In the genomic region with DNA sequence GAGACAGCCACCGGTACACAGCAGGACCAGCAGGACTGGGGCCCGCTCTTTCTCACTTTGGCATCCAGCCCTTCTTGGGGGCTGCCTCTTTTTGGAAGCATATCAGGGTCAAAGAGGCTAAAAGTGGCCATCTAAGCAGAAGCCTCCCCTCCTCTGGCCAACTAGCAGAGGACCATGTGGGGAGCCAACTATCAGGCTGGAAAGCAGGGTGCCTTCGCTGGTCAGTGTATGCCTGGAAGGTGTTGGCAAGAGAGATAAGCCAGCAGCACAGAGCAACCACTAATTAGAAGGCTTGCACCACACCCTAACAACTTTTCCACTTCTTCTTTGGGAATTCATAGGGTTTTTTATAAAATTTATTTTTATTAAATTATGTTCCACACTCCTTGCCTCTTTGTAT, we compare ENCODE assay signal across 9 mouse cellular contexts. TPM values are rescaled to one million over a fixed set of nuclear protein-coding genes. Genes with fewer than 3 reads are reported as not detected.
DNase-seq lines count a peak whose midpoint lies in the region; ATAC-seq and TF ChIP-seq lines count a peak whose summit lies in the region.
"Had no signal": no experiment of that assay in that cellular context is flagged by ENCODE, and none has a peak within 500 bp of the region (broad histone marks: within the 10 kb centered on the region; RNA-seq: fewer than 3 reads in every experiment).

No protein-coding gene starts in this region.

- H3K9me3 ChIP-seq in heart, embryonic 15.5 days (replicated peaks): no peaks in the 10 kb centered on the region
- no peaks in the 10 kb centered on the region for H3K9me3 ChIP-seq in hindbrain, embryonic 12.5 days (replicated peaks)
- H3K9me3 ChIP-seq in midbrain, embryonic 11.5 days (ENCODE audit: control insufficient read depth, low read length): no peaks in the 10 kb centered on the region

- H3K4me3 ChIP-seq in heart, embryonic 15.5 days: peak overlapping the region; percentile 71
- H3K4me3 ChIP-seq in cortical plate, adult 2 months (ENCODE audit: insufficient read depth, low read length): peak overlapping the region; percentile 45; the same call in 1 of the 2 replicates
- H3K4me3 ChIP-seq in hindbrain, embryonic 12.5 days: peak overlapping the region; percentile 47
- peak overlapping the region; percentile 40; the same call in 1 of the 2 replicates for H3K4me3 ChIP-seq in midbrain, embryonic 11.5 days (ENCODE audit: low read depth, low read length)
- no peak overlapping the region for H3K4me3 ChIP-seq in thymus, adult 2 months (ENCODE audit: control insufficient read depth, insufficient read depth, low read length)

- H3K36me3 ChIP-seq in heart, embryonic 15.5 days: no peaks in the 10 kb centered on the region
- H3K36me3 ChIP-seq in hindbrain, embryonic 12.5 days: no peaks in the 10 kb centered on the region
- H3K36me3 ChIP-seq in midbrain, embryonic 11.5 days (ENCODE audit: control insufficient read depth, insufficient read depth, low read length): no peaks in the 10 kb centered on the region
- no peaks in the 10 kb centered on the region for H3K36me3 ChIP-seq in thymus, adult 2 months (ENCODE audit: control insufficient read depth, insufficient read depth, low read length)

- no peak for TF ChIP-seq POLR2A in cortical plate, adult 2 months (IDR thresholded peaks at IDR 0.05; ENCODE audit: extremely low read depth, insufficient read depth, low read length)
- no peak for TF ChIP-seq POLR2A in thymus, adult 2 months (IDR thresholded peaks at IDR 0.05; ENCODE audit: control insufficient read depth, extremely low read depth, insufficient read depth, low read length, poor library complexity)

- no peak for DNase-seq in heart, adult 18-20 months
- DNase-seq in midbrain, embryonic 11.5 days (ENCODE audit: low spot score, missing footprints): no peak
- DNase-seq in ovary, postnatal 10 days (ENCODE audit: low spot score): no peak
- no peak for DNase-seq in cerebellum, postnatal 14 days
- DNase-seq in thymus, adult 2 months: no peak

- H3K4me2 ChIP-seq in heart, embryonic 15.5 days: peak overlapping the region; percentile 84
- H3K4me2 ChIP-seq in hindbrain, embryonic 12.5 days (replicated peaks): peak overlapping the region; percentile 74
- peak overlapping the region; percentile 82 for H3K4me2 ChIP-seq in midbrain, embryonic 11.5 days

- peak; percentile 40 for ATAC-seq in heart, embryonic 15.5 days (replicated peaks; ENCODE audit: insufficient number of reproducible peaks, insufficient read depth, low FRiP score, low read depth)
- 0 out of 2 replicates have a peak, but pooled peaks have one; percentile 20 for ATAC-seq in hindbrain, embryonic 12.5 days (ENCODE audit: low FRiP score)
- peak; percentile 33; the same call in 1 of the 2 replicates for ATAC-seq in midbrain, embryonic 11.5 days (ENCODE audit: low FRiP score)

- H3K27me3 ChIP-seq in heart, embryonic 15.5 days: peaks cover 5% of the 10 kb centered on the region; the same call in 1 of the 2 replicates
- H3K27me3 ChIP-seq in hindbrain, embryonic 12.5 days: peaks cover 8% of the 10 kb centered on the region; the same call in 1 of the 2 replicates
- peaks cover 2% of the 10 kb centered on the region; the same call in 1 of the 2 replicates for H3K27me3 ChIP-seq in midbrain, embryonic 11.5 days (ENCODE audit: control insufficient read depth, insufficient read depth, low read length)
- peaks cover 11% of the 10 kb centered on the region; the same call in 1 of the 2 replicates for H3K27me3 ChIP-seq in thymus, adult 2 months (ENCODE audit: control insufficient read depth, insufficient read depth, low read length)

- peaks cover 21% of the 10 kb centered on the region for H3K4me1 ChIP-seq in heart, embryonic 15.5 days (replicated peaks)
- H3K4me1 ChIP-seq in cortical plate, adult 2 months (ENCODE audit: control insufficient read depth, insufficient read depth, low read length): no peaks in the 10 kb centered on the region
- H3K4me1 ChIP-seq in hindbrain, embryonic 12.5 days: peaks cover 23% of the 10 kb centered on the region
- H3K4me1 ChIP-seq in midbrain, embryonic 11.5 days (ENCODE audit: control insufficient read depth, insufficient read depth, low read length): no peaks in the 10 kb centered on the region
- H3K4me1 ChIP-seq in thymus, adult 2 months (replicated peaks; ENCODE audit: control insufficient read depth, insufficient read depth, low read length): no peaks in the 10 kb centered on the region

- TF ChIP-seq CTCF in cortical plate, adult 2 months (IDR thresholded peaks at IDR 0.05; ENCODE audit: extremely low read depth, insufficient read depth, low read length): no peak
- no peak for TF ChIP-seq CTCF in thymus, adult 2 months (IDR thresholded peaks at IDR 0.05; ENCODE audit: borderline replicate concordance, control insufficient read depth, extremely low read depth, insufficient read depth, low read length, poor library complexity)

- peak overlapping the region; percentile 66 for H3K9ac ChIP-seq in heart, embryonic 15.5 days
- H3K9ac ChIP-seq in hindbrain, embryonic 12.5 days: peak overlapping the region; percentile 56
- H3K9ac ChIP-seq in midbrain, embryonic 11.5 days (ENCODE audit: low read length): peak overlapping the region; percentile 68; the same call in 1 of the 2 replicates

- WGBS in heart, embryonic 15.5 days: 10% methylated on average over 3 of the region's 3 CpGs
- WGBS in hindbrain, embryonic 12.5 days: 38% methylated on average over 3 of the region's 3 CpGs
- WGBS in midbrain, embryonic 11.5 days: 39% methylated on average over 3 of the region's 3 CpGs
- WGBS in thymus, adult 2 months: 50% methylated on average over 3 of the region's 3 CpGs

- peak overlapping the region; percentile 92 for H3K27ac ChIP-seq in heart, embryonic 15.5 days
- H3K27ac ChIP-seq in cortical plate, adult 2 months (ENCODE audit: insufficient read depth, low read length): no peak overlapping the region
- H3K27ac ChIP-seq in hindbrain, embryonic 12.5 days: peak overlapping the region; percentile 24; the same call in 1 of the 2 replicates
- H3K27ac ChIP-seq in midbrain, embryonic 11.5 days (ENCODE audit: low read depth, low read length): no peak overlapping the region
- H3K27ac ChIP-seq in thymus, adult 2 months (ENCODE audit: control insufficient read depth, insufficient read depth, low read length): no peak overlapping the region

RNA-seq across cellular contexts. Expression of gene Daam2, which starts 0.3 kb away (rescaled TPM):
- polyA plus RNA-seq in heart, embryonic 15.5 days (2015; fragmentation: Nextera tagmentation; extraction: Ambion mirVana): 3.9 and 5.3 TPM in 2 replicates
- total RNA-seq in heart, adult 18-20 months (2021): 1 to 10 TPM; 5.9 to 7.2 TPM
- 38.3 and 40.9 TPM in 2 replicates for polyA plus RNA-seq in cortical plate, adult 2 months (2012; rRNA removed)
- polyA plus RNA-seq in hindbrain, embryonic 12.5 days (2016; fragmentation: Nextera tagmentation; extraction: Ambion mirVana): 5.3 and 6.1 TPM in 2 replicates
- polyA plus RNA-seq in midbrain, embryonic 11.5 days (2014; fragmentation: Nextera tagmentation; extraction: Ambion mirVana): 0.82 and 1.1 TPM in 2 replicates
- 0.46 and 0.62 TPM in 2 replicates for polyA plus RNA-seq in thymus, adult 2 months (2012; rRNA removed)

RNA-seq across cellular contexts. Expression of gene Kif6, which starts 50.4 kb away (rescaled TPM):
- polyA plus RNA-seq in heart, embryonic 15.5 days (2015; fragmentation: Nextera tagmentation; extraction: Ambion mirVana): 1.7 and 1.9 TPM in 2 replicates
- 1 to 10 TPM; 1.2 to 3.5 TPM for total RNA-seq in heart, adult 18-20 months (2021)
- polyA plus RNA-seq in cortical plate, adult 2 months (2012; rRNA removed): 1.5 and 1.9 TPM in 2 replicates
- 3.2 and 4.3 TPM in 2 replicates for polyA plus RNA-seq in hindbrain, embryonic 12.5 days (2016; fragmentation: Nextera tagmentation; extraction: Ambion mirVana)
- polyA plus RNA-seq in midbrain, embryonic 11.5 days (2014; fragmentation: Nextera tagmentation; extraction: Ambion mirVana): 1.6 and 2.1 TPM in 2 replicates
- 0.19 and 0.54 TPM in 2 replicates for polyA plus RNA-seq in thymus, adult 2 months (2012; rRNA removed)
- total RNA-seq: gastrocnemius, postnatal 10 days had no signal

Comparison
In these comparisons a context has a peak if more than half of its experiments do, and no peak if none do; other contexts are left out.
1. H3K27ac ChIP-seq: peak in heart, embryonic 15.5 days (single experiment) and hindbrain, embryonic 12.5 days (single experiment); none in cortical plate, adult 2 months (single experiment), midbrain, embryonic 11.5 days (single experiment) and thymus, adult 2 months (single experiment).
2. Peak in every context shown above with its lines, with median percentiles within 50 percentile points of each other: ATAC-seq, H3K4me2 ChIP-seq and H3K9ac ChIP-seq.